Mouse (Mus musculus) limb, embryonic 14.5 days (tissue): Measurements from ENCODE around the gene Osbpl9. TPM values are rescaled to one million over a fixed set of nuclear protein-coding genes. Genes with fewer than 3 reads are reported as not detected.

Source experiments
- ATAC-seq: fragments of 200-750 bp; cut with Nextera tagmentation; 2 replicates; pipeline ENCODE4 v1.8.0; 2017; ENCODE audit warnings: low read depth, moderate number of reproducible peaks, moderate TSS enrichment; ENCODE audit not compliant: low FRiP score
- DNase-seq: peaks from one replicate; pipeline ENCODE4 v3.0.0-alpha.2; 2015; ENCODE audit warnings: low spot score
- H3K27ac ChIP-seq: fragments of 300-500 bp; sonication (generic); replicated peaks from 2 replicates; pipeline ENCODE4 v1.5.1; 2014; ENCODE audit warnings: low read depth, mild to moderate bottlenecking, low read length, moderate library complexity, mixed read lengths
- H3K27me3 ChIP-seq: fragments of 300-500 bp; sonication (generic); 2 replicates; pipeline ENCODE4 v1.6.1; 2014; ENCODE audit warnings: low read length, mixed read lengths; ENCODE audit not compliant: control insufficient read depth, insufficient read depth
- H3K36me3 ChIP-seq: fragments of 300-500 bp; sonication (generic); 2 replicates; pipeline ENCODE4 v1.6.1; 2014; ENCODE audit warnings: mild to moderate bottlenecking, low read length, moderate library complexity, mixed read lengths; ENCODE audit not compliant: control insufficient read depth, insufficient read depth
- H3K4me1 ChIP-seq: fragments of 300-500 bp; sonication (generic); 2 replicates; pipeline ENCODE4 v1.6.1; 2014; ENCODE audit warnings: antibody characterized with exemption, low read length, mixed read lengths; ENCODE audit not compliant: control insufficient read depth, insufficient read depth
- H3K4me2 ChIP-seq: fragments of 300-500 bp; sonication (generic); replicated peaks from 2 replicates; pipeline ENCODE4 v1.6.1; 2014; ENCODE audit warnings: low read depth, mild to moderate bottlenecking, low read length, moderate library complexity; ENCODE audit not compliant: severe bottlenecking
- H3K4me3 ChIP-seq: fragments of 300-500 bp; sonication (generic); replicated peaks from 2 replicates; pipeline ENCODE4 v1.5.1; 2014; ENCODE audit warnings: low read length
- H3K9ac ChIP-seq: fragments of 300-500 bp; sonication (generic); 2 replicates; pipeline ENCODE4 v1.6.1; 2014; ENCODE audit warnings: mild to moderate bottlenecking, low read depth, low read length, moderate library complexity; ENCODE audit not compliant: severe bottlenecking
- H3K9me3 ChIP-seq: fragments of 300-500 bp; sonication (generic); 2 replicates; pipeline ENCODE4 v1.6.1; 2016; ENCODE audit warnings: low read length; ENCODE audit not compliant: control insufficient read depth
- POLR2A ChIP-seq: fragments of 200-500 bp; IDR thresholded peaks from 2 replicates; pipeline ENCODE4 v1.8.0; 2012; ENCODE audit warnings: inconsistent platforms, mild to moderate bottlenecking, moderate library complexity, borderline replicate concordance; ENCODE audit not compliant: insufficient read depth, insufficient read length; ENCODE audit errors: extremely low read depth
- WGBS: fragments of 180-500 bp; shearing (Covaris S2); extraction: QIAGEN DNeasy Blood & Tissue Kit; methylation state at CpG from one replicate; pipeline ENCODE4 v1.1.7; 2014; 5-methylcytosine and 5-hydroxymethylcytosine counted together
- polyA plus RNA-seq, 2 experiments: library from polyadenylated mRNA; depleted of rRNA in 1 of 2; stranded (reverse) in 1 of 2; unstranded in 1 of 2; fragments of >200 nt; fragmentation: Nextera tagmentation in 1 of 2; extraction: Ambion mirVana in 1 of 2; gene quantifications; 2 replicates each; pipeline versions ENCODE4 v1.2.1 to v1.2.3; 2012 to 2014

The Osbpl9 gene
- polyA plus RNA-seq, 2 experiments, result 55.6 to 57.8 TPM

DNA sequence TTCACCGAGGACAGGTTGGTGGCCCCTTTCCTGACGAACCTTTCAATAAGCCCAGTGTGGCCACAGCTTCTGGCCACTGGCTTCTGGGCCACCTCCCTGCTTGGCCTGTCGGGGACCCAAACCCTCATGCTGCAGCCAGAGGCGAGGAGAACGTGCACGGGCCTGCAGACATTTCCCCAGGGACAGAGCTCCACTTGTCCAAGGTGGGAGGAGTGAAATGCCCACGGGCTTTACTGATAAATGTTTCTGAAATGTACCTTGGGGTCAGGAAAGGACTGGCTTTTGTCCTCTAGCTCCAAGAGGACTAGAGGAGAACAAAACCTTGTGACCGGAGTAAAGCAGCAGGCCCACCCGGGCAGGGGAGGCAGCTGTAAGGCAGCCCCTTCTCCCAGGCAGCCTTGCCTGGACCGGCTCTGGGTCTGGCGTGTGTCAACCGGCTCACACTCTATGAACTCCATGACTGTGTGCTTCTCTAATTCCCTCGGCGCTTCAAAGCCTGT lies 18.4 kb upstream of the Osbpl9 start:
- DNase-seq, result no peak
- WGBS, result 62% methylated on average over 14 of the region's 14 CpGs

DNA sequence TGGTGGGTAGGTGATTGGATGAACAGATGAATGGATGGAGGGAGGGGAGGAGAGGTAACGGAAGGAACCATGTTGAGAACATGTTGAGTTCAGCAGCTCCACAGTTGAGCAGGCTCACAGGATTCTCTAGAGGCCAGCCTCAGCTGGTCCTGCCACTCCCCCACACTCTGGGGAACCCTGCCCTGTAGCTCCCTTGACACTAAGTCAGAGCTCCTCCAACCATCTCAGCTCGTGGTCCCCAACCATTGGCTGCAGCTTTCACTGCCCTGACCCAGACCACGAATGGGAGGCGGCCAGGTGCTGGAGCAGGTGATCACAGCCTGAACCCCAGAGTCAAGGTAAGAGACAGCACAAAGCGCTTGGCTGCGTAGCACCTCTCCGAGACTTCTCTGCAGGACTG lies 15.9 kb upstream of the Osbpl9 start:
- ATAC-seq (no peak), DNase-seq (no peak)
- no peaks in the 10 kb centered on the region for H3K27me3 ChIP-seq
- no peak overlapping the region for H3K4me2 ChIP-seq
- no peak overlapping the region for H3K9ac ChIP-seq
- H3K4me3 ChIP-seq, result no peak overlapping the region
- no peaks in the 10 kb centered on the region for H3K9me3 ChIP-seq
- no peaks in the 10 kb centered on the region for H3K36me3 ChIP-seq
- no peak for TF ChIP-seq POLR2A
- H3K27ac ChIP-seq, result no peak overlapping the region
- 79% methylated on average over 7 of the region's 7 CpGs for WGBS
- H3K4me1 ChIP-seq, result no peaks in the 10 kb centered on the region

More for the DNA sequence above, 18.4 kb upstream of the Osbpl9 start:
- Histone ChIP-seq H3K4me3 (no peak overlapping the region), H3K9ac (no peak overlapping the region), H3K4me2 (no peak overlapping the region), H3K9me3 (no peaks in the 10 kb centered on the region), H3K27ac (no peak overlapping the region), H3K4me1 (peaks cover 7% of the 10 kb centered on the region; the same call in 1 of the 2 replicates), H3K36me3 (no peaks in the 10 kb centered on the region), H3K27me3 (no peaks in the 10 kb centered on the region)
- TF ChIP-seq POLR2A, result no peak
- no peak for ATAC-seq

- Histone ChIP-seq H3K27ac (no peak overlapping the region), H3K36me3 (no peaks in the 10 kb centered on the region), H3K4me2 (no peak overlapping the region), H3K4me1 (no peaks in the 10 kb centered on the region), H3K9ac (no peak overlapping the region), H3K4me3 (no peak overlapping the region), H3K27me3 (no peaks in the 10 kb centered on the region), H3K9me3 (no peaks in the 10 kb centered on the region)
- no peak for TF ChIP-seq POLR2A
- WGBS, result 62% methylated on average over 3 of the region's 3 CpGs
- ATAC-seq, result no peak
- no peak for DNase-seq
Measured at GRCm38 (mm10) chr4:109213986-109214385, 11.9 kb upstream of the Osbpl9 start.

DNA sequence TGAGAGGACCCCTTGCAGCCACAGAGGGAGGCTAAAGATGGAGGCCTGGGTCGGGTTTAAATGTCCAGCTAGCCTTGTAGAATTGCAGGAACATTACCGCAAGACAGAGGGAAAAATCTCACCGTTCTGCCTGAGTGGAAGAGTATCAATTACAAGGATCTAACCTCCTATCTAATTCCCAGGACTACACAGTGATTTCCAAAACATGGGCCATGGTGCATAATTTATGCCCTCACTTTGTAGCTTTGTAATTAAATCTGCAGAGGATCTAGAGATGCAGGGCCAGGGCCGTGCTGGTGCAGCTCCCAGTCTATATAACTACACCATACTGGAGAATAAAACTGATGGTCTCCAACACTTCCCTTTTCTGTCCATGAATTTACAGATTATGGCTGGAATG lies 8.8 kb upstream of the Osbpl9 start:
- Histone ChIP-seq H3K27ac (no peak overlapping the region), H3K27me3 (no peaks in the 10 kb centered on the region), H3K4me3 (no peak overlapping the region), H3K4me2 (no peak overlapping the region), H3K4me1 (no peaks in the 10 kb centered on the region), H3K36me3 (no peaks in the 10 kb centered on the region), H3K9ac (no peak overlapping the region), H3K9me3 (no peaks in the 10 kb centered on the region)
- DNase-seq, result no peak
- no peak for TF ChIP-seq POLR2A
- 59% methylated on average over 4 of the region's 4 CpGs for WGBS
- ATAC-seq, result no peak

DNA sequence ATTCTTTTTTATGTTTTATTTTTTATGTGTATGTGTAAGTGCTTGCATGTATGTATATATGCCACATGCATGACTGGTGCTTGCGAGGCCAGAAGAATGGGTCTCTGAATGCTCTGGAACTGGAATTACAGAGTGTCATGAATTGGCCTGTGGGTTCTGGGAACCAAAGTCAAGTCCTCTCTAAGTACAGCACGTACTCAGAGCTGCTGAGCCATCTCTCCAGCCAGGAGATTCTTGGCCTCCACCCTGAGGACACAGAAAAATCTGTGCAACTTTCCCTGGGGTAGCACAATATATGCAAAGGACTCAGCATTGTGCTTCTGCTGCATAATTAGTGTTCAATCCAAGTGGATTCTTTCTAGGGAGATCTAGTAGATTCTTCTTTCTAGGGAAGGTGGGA lies 8.2 kb upstream of the Osbpl9 start:
- no peaks in the 10 kb centered on the region for H3K4me1 ChIP-seq
- DNase-seq, result no peak
- no peaks in the 10 kb centered on the region for H3K27me3 ChIP-seq
- no peak overlapping the region for H3K4me3 ChIP-seq
- H3K9me3 ChIP-seq, result no peaks in the 10 kb centered on the region
- no peak for ATAC-seq
- no peak for TF ChIP-seq POLR2A
- H3K4me2 ChIP-seq, result no peak overlapping the region
- no peak overlapping the region for H3K9ac ChIP-seq
- 83% methylated on average over 2 of the region's 2 CpGs for WGBS
- H3K27ac ChIP-seq, result no peak overlapping the region
- H3K36me3 ChIP-seq, result no peaks in the 10 kb centered on the region

GRCm38 (mm10) chr4:109207524-109207923 lies 5.5 kb upstream of the Osbpl9 start:
- H3K4me2 ChIP-seq, result no peak overlapping the region
- TF ChIP-seq POLR2A, result no peak
- H3K4me1 ChIP-seq, result no peaks in the 10 kb centered on the region
- no peak overlapping the region for H3K27ac ChIP-seq
- H3K36me3 ChIP-seq, result no peaks in the 10 kb centered on the region
- no peaks in the 10 kb centered on the region for H3K27me3 ChIP-seq
- no peak overlapping the region for H3K9ac ChIP-seq
- DNase-seq (no peak), ATAC-seq (no peak)
- no peak overlapping the region for H3K4me3 ChIP-seq
- H3K9me3 ChIP-seq, result no peaks in the 10 kb centered on the region
- WGBS, result 64% methylated on average over 5 of the region's 5 CpGs
